Mouse (Mus musculus): ENCODE results near the gene Tob2.

DNA sequence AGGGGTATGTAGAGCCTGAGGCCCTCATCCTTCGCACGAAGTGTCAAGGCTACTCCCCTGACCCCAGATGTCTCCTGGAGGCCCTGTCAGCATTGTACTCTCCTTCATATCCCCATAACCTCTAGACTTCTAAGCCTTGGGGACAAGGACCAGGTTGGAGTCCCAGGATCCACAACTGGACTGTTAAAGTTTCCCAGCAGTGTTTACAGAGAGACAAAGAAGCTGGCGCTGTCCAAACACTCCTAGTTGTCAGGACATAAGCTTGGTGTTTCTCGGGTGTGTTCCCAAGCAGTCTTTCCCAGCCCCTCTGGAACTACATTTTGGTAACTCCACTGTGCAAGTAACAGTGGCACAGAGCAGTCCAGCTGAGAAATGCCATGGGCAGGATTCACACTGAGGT is 25.1 kb downstream of the Tob2 start:
- TF ChIP-seq CTCF (IDR thresholded peaks at IDR 0.05; ENCODE audit: low read depth) (no peak), EP300 (IDR thresholded peaks at IDR 0.05; ENCODE audit: low read depth) (no peak)

All from liver, postnatal 0 days (tissue).